Mouse (Mus musculus) layer of hippocampus, adult 11-12 months (tissue): ENCODE measurements at regions not wholly inside any gene's neighbourhood (a gene's known extent, or its start where the extent isn't known, plus 50 kb on each side); places are given as distances from the start of the nearest gene placed in this dataset.

Experiments
- DNase-seq: peaks from one replicate; pipeline ENCODE4 v3.0.0; 2022; ENCODE audit warnings: low spot score

DNA sequence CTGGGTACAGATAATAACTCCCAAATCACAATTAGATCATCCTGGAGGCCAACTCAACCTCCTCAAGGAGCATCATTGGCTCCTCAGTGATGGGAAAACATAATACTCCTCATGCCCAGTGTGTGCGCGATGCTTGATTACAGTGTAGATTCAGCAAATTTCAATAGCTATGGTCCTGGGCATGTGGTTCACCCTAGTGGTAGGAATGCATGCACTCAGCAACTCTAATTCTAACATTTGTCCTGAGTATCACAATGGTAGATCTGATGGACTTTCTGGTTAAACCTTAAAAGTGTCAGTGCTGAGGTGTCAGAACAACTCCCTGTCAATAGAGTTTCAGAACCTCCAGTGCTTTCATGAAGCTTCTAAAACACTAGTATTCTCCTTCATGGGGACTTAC is 442.0 kb downstream of the Hsfy2 start:
- no peak for DNase-seq

GRCm38 (mm10) chr1:56183503-56184198 is 453.6 kb downstream of the Hsfy2 start:
- DNase-seq: no peak

DNA sequence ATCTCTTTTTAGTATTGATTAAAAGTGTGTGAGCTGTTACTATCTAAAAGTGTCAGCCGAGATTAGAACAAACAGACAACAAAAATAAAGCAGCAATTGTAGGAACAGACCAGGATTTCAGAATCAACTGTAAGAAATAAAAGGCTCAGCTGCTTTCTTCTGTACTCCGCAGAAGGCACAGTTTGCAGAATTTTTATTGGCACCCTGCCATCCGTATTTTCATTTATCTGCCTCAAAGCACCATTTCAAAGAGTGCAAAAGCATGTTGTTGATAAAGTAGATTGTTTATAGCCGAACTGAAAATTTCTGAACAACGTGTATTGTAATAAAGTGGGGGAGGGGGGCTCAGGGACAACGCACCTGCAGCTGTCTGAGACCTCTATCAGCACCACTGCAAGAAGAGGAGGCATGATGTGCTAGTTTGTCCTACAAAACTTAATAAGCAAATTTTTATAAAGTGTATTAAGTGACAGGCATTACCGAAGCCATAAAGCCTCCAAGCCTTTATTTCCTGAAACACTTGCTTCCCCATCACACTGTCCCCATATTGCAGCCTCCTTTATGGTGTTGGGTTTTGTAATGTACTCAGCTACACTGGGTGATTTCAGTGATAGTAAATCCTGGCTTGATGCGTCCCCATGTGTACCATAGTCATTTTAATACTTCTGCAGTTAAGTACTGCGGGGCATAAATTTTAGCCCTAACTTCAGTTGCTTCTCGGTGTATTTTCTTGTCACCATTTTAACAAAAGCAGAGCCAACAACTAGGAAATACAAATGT is 457.8 kb downstream of the Hsfy2 start:
- no peak for DNase-seq

DNA sequence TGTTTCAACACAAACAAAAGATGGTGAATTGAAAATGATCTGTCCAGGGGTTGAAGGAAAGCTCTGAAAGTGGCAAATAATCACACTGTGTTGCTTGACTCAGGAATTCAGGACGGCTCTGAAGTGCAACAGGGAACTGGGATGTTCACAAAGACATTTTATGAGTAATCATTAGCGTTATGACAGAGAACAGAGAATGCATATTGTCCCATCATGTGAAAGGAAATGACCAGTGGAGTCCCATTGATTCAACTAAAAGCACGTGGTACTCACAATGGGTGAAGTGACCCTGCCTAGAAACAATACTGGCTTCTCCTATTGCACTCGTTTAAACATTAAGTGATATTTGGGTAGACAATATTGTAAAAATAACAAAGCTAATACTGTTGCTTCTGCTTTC is 466.1 kb downstream of the Hsfy2 start:
- no peak for DNase-seq

- no peak for DNase-seq
Measured at GRCm38 (mm10) chr1:56168712-56169111, 468.5 kb downstream of the Hsfy2 start.

DNA sequence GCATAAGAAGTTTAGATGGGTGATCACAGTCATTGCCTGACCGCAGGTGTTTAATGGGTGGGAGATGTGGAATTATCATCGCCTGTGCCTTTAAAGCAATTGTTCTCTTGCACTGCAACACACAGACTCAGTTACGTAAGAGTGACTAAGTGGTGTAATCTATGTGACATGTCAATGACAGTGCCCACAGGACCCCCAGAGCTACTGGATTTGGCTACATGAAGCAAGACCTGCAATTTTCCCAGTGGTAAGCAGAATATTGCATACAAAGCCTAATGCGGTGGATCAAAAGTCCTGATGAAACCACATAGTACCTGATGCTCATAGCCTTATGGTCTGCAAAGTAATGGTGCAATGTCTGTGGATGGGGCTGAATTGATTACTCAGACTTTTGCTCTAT is 469.2 kb downstream of the Hsfy2 start:
- DNase-seq: no peak

- no peak for DNase-seq
Measured at GRCm38 (mm10) chr1:56165228-56165627, 472.0 kb downstream of the Hsfy2 start.

DNA sequence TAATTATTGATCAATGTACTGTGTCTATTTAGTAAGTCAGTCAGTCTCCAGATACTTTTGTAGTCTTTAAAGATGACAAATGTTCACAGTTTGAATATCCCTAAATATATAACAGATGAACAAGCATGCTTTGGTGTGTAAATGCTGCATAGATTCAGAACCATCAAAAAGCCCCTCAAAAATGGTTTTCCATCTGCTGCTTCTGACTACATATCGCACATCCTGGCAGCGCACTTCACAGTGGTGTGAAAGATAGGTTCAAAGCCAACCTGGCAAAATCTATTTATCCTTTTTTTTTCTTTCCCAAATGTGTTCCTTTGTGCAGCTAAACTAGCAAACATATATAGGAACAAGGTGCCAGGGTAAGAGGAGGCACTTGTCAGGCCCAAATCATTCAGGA is 472.9 kb downstream of the Hsfy2 start:
- no peak for DNase-seq

DNA sequence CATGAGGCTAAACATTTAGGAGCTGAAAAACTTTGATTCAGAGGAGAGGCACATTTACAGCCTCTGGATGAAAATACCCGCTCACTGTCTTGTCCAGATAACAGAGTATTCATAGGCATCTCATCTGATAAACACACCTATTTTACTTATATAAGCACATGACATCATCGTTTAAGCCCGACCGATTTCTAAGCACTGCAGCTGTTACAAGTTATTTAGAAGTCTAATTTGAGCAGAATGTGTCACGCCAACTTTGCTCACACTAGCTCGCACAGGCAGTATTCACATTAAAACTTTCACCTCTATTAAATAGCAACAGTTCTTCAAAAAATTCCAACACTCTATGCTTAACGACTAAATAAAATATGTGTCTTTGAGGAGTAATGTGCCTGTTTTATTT is 506.3 kb downstream of the Hsfy2 start:
- DNase-seq: no peak

- DNase-seq: peak; percentile 75
Measured at GRCm38 (mm10) chr1:56089254-56089834, 547.9 kb downstream of the Hsfy2 start.

DNA sequence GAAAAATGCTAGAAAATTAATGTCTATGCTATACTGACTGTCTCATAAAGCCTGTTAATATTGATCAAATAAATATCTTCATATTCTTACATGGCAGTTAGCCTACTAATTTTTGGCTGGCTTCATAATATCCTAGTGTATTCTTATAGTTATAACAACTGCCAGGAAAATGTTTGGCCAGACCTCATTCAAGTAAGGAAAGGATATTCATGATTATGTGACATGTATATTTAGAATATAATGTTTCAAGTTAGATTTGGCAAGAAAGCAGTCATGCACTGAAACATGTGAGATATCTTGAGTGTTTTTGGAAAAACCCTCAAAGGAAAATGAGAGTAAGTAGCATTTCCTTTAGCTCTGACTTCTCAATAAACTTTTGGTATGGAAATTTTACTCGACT is 548.9 kb downstream of the Hsfy2 start:
- no peak for DNase-seq

DNA sequence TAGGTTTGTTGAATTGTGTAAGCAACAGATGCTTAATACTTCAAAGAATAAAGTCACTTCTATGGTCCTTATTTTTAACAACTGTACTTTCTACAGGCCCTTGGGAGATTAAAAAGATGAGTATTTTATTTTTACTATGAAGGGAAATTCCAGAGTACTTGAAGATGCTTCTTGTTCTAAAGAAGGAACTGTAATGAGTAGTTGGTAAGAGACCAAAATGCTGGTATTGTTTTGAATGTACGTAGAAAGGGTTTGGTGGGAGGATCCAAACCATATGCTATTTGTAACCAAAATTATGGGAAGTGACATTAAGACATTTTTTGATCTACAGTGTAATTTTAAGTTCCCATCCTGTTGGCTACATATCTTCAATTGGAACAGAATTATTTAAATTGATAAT is 560.5 kb downstream of the Hsfy2 start:
- no peak for DNase-seq

DNA sequence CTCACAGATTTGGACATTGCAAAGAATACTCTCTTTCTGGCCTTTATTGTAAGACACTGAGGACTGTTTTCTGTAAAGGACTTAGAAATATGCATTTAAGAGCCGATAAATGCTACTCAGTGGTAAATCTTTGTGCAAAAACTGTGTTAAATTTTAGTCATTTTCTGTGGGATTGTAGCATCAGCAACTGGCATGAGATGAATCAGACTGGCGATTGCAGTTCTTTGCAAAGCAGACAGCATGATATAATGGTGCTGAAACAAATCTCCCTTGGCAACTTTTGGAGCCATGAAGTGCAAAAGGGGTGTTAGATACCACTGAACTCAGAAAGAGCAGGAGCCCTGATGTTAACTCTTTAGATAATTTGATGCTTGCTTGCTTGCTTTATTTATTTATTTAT is 565.0 kb downstream of the Hsfy2 start:
- no peak for DNase-seq

GRCm38 (mm10) chr1:56063474-56063873 is 573.8 kb downstream of the Hsfy2 start:
- no peak for DNase-seq
